Mouse (Mus musculus): ENCODE results near the gene Bcas1.

The Bcas1 gene

DNA sequence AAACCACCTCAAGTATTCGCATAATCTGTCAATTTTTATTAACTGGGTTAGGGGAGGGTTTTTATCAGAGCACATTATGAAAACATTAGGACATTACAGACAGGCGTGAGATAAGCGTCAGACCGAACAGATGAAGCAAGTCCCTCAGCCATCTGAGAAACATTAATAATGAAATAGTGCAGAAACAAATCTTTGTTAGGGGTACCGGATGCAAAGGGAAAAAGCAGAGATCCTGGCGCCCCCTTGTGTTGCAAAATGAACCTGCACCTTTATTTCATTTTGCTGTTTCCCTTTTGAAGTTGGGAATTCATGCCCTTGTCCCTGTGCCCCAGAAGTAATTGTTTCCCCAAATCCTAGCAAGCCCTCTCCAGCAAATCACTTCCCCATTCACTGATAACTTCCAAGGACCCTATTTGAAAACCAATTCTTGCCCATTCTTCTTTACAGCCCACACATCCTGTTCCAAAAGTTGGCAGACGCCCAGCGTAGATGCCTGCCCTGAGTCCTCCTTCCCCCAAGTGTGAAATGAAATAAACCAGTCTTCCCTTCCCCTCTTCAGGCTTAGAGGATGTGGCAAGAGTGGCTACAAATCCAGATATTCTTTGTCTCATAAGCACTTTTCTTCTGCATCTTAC, 80.4 kb downstream of the Bcas1 start:
- DNase-seq (ENCODE audit: low spot score in 2 of 2) = peak; percentile 45 to 74

DNA sequence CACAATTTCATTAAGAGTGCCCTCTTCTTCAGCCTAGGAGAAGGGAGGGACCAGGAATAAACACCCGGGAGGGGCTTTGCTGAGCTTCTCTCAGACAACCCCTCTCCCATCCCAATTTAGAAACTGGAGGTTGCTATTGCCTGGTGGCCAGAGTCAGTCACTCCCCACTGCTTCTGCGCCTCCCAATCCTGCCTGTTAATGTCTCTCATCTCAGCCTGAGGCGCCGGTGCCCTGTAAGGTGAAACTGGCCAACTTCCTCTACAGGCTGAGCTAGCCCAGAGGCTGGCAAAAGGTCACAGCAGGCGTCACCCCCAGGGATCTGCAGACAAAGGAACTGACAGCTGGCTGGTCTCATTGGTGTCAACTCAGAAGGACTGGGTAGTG, 82.2 kb downstream of the Bcas1 start:
- peak; percentile 55 to 78 for DNase-seq (ENCODE audit: low spot score in 2 of 2)

DNA sequence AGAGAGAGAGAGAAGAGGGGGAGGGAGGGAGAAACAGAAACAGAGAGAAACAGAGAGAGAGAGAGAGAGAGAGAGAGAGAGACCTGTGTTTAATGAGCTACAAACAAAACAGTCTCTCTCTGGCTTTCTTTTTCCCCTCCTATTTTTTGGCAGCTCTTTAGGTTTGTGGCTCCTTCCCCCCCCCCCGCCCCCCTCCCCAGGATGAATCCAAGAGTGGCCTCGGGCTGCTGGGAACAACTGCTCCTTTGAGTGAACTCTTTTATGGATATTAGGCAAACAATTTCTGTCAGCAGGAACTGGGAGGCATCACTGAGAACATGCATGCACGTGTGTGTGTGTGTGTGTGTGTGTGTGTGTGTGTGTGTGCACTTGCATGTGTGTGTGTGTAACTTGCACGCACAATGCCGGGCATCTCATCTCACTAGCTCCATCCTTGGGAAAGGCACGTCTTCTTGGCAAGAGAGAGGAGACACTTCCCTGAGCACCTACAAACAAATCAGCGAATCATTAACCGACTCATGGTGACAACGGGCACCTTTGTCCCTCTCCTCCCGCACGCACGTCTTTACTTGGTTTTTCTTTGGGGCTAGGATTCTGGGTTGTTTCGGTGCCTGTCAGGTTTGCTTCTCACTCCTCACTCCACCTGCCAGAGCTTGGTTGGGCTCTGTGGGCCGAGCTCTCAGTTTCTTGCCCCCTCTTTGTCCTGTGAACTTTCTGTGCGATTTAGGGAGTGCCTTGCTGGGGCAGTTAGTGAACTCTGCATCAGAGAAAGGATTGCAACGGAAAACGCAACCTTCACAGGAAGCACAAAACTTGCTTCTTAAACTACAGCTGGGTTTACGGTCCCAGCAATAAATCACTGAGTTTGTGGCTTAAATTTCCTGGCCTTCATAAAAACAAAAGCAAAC, 82.9 kb downstream of the Bcas1 start:
- no peak for DNase-seq (ENCODE audit: low spot score in 2 of 2)

DNA sequence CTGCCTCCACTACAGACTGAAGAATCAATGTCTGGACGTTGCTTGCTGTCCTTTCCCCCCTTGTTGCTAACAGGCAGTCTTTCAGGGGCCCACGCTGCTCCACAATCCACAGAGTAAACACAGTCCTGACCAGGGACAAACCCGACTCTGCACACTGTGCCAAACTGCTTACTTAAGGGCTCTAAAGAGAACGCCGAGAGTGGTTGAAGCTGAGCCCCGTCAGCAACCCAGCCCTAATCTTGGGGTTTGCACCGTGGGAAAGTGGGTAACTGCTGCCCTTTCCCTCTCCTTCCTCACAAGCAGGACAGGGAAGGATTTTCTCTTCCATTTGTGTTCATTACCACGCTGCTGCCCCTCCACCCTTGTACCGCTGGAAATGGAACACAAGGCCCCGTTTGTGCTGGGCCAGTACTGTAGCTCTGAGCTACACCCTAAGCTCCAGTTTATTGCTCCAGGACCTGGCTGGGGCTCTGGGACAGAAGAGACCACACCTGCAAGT, 83.8 kb downstream of the Bcas1 start:
- no peak for DNase-seq (ENCODE audit: low spot score in 2 of 2)

DNA sequence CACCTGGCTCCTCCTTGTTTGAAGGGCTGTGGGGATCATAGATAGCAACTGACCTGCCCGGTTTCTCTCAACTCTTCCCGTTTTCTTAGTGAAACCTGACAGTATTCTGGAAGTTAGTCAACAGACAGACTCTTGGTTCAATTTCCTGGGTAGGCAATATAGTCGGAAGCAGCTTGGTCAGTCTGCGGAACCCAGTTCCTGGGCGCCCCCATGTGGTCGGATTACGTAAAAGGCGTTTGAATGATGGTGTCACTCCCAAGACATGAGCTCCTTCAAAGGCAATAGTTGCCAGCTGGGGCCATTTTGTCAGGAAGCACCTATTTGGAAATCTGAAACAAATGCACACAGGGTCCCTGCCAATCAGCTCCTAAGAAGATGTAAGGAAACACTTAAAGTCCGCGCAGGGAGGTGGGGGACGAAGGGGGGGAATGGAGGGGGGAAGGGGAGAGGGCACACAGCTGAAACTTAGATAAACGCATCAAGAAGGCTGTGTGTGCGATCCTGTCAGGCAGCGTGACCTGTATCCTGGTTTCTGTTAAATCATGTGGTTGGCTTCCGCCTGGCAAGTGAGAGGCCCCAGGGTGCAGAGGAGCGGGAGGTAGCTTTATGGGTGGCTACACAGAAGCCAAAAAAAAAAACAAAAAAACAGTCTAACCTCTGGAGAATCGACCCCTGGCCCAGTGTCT, 84.4 kb downstream of the Bcas1 start:
- DNase-seq (ENCODE audit: low spot score in 2 of 2) = peak; percentile 84 to 92

DNA sequence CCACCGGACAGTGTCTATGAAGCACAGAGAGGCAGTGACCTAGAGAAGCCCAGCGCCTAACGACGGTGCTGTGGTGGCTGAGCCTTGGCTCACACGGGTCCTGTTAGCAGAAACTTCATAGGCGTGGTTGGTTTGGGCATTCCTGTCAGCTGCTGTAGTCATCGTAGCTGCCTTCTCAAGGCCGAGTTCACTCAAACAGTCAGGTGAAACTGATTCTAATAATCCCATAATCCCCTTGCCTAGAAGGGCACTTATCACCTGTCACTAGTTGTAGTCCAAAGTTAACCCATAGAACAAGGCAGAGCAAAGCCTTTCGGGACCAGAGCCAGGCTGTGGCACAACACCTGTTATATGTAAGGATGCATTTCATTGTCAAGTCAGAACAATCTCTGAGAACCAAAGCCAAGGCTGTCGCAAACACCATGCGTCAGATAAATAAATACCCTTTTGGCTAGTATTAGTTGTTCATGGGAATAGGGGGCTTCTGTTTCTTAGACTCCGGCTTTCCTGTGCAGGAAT, 85.3 kb downstream of the Bcas1 start:
- no peak for DNase-seq (ENCODE audit: low spot score in 2 of 2)

DNA sequence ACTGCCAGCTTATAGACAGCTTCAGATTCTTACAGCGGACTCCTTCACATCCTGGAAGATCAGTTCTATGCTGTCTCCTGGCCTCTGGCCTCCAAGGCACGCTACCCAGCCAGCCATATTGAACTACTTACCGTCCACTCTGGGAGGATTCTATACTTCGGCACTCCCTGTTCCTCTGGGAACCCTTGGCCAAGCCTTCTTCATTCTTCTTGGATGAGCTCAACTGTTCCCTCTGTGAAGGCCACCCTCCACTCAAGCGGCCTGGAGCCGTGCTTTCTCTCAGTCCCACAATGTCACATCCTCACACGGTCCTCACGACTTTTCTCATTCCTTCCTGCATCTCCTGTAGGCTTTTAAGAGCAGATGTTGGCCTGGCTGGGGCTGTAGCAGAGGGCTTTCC, 86.5 kb downstream of the Bcas1 start:
- no peak for DNase-seq (ENCODE audit: low spot score in 2 of 2)

DNA sequence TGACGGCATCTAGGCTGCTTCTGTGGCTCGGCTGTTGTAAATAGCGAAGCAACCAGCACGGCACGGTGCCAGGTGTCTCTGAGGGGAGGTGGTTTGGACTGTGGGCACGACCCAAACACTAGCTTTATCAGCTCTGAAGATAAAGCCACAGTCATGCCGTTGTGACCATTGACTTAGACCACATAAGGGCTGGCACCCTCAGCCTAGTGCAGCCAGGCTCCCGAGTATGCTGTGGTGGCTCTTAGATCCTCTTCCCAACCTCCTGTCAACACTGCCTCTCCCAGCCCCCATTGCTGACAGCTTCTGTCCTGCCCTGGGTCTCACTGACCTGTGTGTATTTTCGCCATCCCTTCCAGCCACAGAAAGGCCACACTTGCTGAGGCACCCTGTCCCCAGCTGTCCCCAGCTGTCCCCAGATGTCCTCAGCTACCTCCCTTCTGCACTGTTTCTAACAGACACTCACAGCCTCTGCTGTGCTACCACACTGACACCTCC, 91.3 kb downstream of the Bcas1 start:
- DNase-seq (ENCODE audit: low spot score in 2 of 2) = no peak

DNA sequence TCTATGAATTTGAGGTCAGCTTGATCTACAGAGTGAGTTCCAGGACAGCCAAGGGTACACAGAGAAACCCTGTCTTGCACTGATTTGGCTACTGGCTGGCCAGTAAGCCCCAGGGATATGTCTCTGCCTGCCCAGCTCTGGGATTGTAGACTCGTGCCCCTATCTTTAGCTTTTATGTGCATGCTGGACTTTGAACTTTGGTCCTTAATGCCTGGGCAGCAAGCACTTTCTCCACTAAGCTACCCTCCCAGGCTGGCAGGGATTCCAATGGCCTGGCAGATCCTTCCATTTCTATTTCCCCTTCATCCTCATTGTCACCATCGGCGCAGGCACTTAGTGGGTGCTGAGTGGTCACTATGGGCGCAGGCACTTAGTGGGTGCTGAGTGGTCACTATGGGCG, 92.5 kb downstream of the Bcas1 start:
- no peak for DNase-seq (ENCODE audit: low spot score in 2 of 2)

DNA sequence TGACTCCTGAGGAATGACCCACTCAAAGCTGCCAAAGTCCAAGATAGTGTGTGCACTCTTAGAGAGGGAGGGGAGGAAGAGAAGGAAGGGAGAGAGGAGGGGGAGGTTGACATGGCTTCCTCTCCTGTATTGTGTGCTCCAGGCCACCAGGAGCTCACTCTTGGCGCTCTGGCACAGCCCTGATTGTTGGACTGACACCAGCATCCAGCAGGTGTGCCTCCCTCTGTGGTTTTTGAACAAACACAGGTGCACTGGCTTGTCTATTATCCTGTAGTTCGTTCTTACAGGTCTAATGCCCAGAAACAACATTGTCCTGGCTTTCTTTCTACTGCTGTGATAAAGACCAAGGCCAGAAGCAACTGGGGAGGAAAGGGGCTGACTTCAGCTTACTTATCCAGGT, 95.8 kb downstream of the Bcas1 start:
- DNase-seq (ENCODE audit: low spot score in 2 of 2) = no peak

DNA sequence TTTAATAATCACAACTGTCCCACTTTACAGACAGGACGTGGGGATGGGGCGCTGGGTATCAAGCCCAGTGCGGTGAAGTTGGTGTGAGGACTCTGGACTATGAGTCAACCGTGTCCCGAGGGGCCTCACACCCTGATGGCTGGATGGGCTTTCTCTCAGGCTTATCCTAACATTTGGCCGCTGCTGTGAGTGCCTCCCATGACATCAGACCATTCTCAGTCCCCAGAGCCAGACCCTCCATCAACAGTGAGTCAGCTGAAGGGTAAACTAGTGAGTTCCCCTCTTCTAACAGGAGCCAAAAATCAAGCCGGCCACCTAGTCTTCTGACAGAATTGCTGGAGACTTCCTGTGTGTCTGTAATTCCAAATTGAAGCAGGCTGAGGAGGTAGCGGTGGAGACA, 97.2 kb downstream of the Bcas1 start:
- no peak for DNase-seq (ENCODE audit: low spot score in 2 of 2)

DNA sequence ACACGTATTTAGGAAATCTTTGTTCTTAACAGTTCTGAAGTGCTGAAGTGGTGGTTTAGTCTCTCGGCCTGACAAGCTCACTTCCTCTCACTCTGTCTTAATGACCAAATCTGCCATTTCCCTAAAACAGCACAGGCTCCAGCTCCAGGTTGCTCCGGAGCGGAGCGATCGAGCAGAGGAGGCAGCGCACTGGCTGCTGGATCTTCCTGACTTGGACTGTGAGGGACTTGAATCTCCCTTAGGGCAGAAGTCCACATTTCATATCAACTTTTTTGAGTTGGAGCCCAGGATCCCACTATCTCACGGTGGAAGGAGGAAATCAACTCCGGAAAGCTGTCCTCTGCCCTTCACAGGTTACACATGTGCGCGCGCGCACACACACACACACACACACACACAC, 97.7 kb downstream of the Bcas1 start:
- no peak for DNase-seq (ENCODE audit: low spot score in 2 of 2)

DNA sequence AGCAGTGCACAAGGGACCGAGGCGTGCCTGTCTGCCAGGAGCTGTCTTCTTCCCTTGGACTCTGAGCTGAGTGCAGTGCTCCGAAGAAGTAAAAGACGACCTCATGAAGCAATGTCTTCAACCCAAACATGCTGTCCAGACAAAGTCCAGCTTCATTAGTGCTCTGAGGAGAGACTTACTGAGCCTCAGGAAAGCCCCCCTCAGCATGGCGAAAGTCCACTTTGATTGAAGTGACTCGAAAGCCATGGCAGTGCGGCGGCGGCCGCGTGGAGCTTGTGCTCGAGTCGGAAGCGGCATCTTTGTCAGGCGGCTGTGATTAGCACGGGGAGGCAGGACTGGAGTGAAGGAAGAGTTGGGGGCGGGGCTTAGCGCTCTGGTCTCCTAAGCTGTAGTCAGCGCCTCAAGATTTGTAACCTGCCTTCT, 103.7 kb downstream of the Bcas1 start:
- no peak for DNase-seq (ENCODE audit: low spot score in 2 of 2)

DNA sequence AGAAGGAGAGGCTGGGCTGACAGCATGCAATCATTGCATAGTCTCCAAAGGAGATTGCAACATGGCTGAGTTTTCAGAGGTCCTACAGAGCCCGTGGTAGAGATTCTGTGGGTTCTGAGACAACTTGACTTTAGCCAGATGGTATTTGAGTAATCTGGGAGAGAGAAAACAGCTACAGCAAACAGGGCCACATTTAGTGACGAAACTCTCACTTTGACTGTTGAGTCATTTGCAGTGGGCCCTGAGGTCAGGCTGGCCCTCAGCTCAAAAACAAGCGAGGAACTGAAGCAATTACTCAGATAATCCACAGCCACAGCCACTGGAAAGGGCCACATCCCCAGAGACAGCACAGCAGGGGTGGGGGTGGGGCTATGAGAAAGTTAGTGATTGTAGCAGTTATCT, 105.6 kb downstream of the Bcas1 start:
- DNase-seq (ENCODE audit: low spot score in 2 of 2) = no peak

DNA sequence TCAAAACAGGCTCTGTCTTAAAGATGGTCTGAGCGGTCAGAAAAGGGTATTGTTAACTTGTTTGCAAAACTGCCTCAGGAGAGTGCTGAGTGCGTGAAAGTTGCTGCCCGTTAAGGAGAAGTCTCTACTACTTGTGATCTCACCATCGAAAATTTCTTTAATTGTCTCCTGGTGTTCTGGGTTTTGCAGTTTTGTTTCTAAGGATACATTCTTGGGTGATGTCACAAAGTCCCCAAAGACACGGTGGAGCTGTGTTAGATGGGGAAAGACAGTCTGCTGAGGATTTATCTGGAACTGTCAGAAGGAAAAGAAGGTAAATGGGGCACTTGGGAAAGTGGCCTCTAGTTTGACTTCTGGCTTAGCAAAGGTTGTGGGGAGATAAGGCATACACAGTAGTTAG, 106.1 kb downstream of the Bcas1 start:
- no peak for DNase-seq (ENCODE audit: low spot score in 2 of 2)

DNA sequence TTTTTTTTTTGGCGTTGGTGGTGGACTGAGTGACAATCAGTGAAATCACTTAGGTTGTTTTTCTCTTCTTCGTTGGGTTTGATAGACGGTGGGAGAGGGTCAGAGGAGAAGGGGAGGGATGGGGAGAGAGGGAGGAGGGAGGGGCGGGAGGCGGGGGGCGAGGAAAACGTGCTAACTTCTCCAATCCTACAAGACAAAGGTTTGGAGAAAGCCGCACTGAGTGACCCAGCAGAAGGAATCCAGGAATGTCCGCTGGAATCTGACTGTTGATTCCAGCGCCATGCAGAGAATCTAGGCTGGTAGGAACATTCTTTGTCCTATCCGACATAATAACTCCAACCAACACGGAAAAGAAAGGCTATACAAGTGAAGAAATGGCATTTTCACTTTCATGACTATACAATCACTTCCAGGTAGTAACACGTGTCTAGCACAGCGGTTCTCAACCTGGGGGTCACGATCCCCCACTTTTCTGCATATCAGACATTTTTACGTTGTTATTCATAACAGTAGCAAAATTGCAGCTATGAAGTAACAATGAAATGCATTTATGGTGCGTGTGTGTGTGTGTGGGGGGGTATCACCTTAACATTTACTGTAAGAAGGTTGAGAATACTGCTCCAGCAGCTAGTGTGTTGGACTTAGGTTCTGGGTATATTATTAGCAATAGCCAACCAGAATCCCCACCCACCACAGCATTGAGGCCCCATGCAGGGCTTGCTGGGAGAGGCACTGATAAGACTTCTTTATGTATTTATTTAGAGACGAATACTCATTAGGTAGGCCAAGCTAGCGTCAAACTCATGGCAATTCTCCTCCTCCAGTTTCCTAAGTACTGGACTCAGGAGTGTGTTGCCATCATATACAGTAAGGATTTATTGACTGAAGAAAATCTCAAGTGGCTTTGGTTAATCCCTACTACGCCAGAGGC, 107.8 kb downstream of the Bcas1 start:
- no peak for DNase-seq (ENCODE audit: low spot score in 2 of 2)

DNA sequence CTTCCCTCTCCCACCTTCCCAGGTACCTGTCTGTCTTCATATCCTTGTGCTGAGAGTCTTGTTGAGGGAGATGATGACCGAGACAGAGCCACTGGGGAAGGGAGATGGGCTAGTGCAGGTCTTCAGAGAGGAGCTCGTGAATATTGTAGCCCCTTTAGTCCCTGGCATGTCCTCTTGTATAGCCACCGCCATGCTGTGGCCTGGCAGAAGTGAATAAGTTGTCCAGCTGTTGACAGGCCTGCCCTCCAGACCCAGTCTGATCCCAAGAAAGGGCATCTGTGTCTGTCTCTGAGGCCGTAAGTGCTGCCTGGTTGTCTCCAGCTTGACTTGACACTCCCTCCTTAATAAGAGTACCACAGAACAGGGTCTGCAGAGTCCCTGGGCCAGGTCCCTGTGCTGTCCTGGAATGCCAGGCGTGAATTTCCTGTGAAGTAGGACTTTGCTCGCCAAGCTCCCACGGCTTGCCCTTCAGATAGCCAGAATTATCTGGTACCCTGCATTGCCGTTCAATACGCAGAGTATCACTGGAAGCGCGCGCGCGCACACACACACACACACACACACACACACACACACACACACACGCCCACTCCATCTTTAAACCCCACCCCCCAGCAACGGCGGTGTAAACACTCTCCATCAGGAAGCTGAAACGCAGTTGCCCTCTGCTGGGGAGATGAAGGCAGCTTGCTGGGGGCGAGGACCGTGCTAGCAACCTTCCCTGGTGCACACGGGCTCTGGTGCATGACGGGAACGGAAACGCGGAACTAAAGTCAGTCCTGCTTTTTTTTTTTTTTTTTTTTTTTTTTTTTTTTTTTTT, 108.7 kb downstream of the Bcas1 start:
- DNase-seq (ENCODE audit: low spot score in 2 of 2) = peak; percentile 78 to 84

DNA sequence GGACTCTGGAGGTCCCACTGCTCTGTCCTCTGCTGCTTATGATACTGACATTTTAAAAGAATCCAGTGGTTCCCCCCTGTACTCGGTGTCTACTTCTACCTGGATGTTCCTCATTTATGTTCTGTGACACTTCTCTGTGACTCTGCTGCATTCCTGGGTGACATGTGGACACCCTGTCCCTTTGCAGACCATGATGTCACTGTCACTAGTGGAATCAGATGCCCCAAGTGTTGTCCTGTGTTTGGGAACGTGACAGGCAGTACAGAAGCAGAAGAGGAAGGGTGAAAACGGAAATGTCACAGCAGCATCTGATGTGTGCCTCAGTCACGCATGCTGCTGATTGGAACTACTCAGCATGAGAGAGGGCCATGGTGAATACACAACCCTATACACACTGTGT, 110.9 kb downstream of the Bcas1 start:
- no peak for DNase-seq (ENCODE audit: low spot score in 2 of 2)

DNA sequence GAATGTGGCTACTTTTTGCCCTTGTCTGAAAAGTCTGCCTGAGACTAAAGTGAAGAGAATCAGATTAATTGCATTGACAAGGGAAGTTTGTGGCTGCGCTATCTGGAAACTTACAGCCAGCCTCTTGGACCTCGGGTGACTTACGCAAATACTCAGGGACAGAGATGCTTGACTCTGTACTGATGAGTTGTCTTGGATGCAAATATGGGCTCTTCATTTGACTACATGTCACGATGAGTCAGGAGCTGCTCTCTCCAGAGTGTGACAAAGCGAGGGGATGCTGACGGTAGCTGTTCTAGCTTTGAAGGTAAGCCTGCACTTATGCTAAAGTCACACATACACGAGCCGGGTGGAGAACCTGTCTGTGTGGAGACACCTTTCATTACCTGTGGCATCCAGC, 111.3 kb downstream of the Bcas1 start:
- DNase-seq (ENCODE audit: low spot score in 2 of 2) = no peak

DNA sequence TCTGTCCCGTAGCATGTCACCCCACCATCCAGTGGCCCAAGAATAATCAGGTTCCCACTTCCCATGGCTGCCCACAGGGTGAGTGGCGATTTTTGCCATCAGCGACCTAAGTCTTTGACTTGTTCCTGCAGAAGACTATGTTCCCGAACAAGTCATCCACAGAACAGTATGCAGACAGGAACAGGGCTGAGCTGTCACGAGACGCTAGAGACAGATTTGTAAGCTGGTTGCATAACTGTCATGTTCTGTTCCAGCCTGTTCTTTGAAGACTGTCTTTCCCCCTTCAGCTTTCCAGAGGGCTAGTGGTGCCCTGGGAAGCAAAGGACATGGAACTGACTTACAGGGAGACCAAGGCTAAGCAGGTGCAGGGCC, 116.7 kb downstream of the Bcas1 start:
- no peak for DNase-seq (ENCODE audit: low spot score in 2 of 2)

Data from spleen, postnatal 4 days (tissue).